Mouse (Mus musculus): ENCODE data around the gene Ssh2.

Ssh2 gene

DNA sequence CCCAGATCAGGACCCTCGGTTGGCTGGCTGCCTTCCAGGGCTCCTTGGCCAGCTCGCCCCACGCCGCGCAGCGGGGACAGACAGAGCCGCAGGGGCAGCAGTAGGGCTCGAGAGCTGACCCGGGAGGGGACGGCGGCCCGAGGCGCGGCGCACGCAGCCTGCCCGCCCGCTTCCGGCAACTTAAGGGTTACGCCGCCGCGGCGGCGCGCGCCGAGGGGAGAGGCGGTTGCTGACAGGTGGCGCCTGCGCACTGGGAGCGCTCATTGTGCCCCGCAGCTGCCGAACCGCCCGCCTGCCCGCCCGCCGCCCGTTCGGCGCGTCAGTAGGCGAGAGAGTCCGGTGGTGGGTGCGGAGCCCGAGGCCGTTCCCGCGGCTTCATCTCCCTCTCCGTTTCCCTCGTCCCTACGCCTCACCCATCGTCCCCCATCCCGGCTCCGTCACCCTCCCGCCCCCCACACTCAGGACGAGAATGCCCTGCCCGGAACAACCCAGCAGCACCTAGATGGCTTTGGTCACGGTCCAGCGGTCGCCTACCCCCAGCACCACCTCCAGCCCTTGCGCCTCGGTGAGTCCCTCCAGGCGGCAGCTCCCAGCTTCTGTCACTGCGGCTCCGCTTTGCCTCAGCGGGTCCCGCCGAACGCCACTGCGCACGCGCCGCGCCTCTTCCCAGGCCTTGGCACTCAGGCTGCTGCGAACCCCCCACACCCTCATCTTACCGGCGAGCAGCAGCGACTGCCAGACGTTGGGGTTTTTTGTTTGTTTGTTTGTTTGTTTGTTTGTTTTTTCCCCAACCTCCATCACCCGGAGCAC is at the start of gene Ssh2:
TSS of gene Ssh2 (plus strand) at position 337 of the 810 bp plus-strand sequence.
- peak; percentile 90 for DNase-seq (ENCODE audit: low read depth)

- DNase-seq (ENCODE audit: low read depth) = no peak
These were observed 42.4 kb upstream of the Ssh2 start for GRCm38 (mm10) chr11:77173731-77174130.

GRCm38 (mm10) chr11:77174531-77174930 is 41.6 kb upstream of the Ssh2 start:
- DNase-seq (ENCODE audit: low read depth) = no peak

- no peak for DNase-seq (ENCODE audit: low read depth)
These were observed 36.3 kb upstream of the Ssh2 start for GRCm38 (mm10) chr11:77179771-77180170.

GRCm38 (mm10) chr11:77180886-77181285 is 35.2 kb upstream of the Ssh2 start:
- DNase-seq (ENCODE audit: low read depth) = no peak

DNA sequence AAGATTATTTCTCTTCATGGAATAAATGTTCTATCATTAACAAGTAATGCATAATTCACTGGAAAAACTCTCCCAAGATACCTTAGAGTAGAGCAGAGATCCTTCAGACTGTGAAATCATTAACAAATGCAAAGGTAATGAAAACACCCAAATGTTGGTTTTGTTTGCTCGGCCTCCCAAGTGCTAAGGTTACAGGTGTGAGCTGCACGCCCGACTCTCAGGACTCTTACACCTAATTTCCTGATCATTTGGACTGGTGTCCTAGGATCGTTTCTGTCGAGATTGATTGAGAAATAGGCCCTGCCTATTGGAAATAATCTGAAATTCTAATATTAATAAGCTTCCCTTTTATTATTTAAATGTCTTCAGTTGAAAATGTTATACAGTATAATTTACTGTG is 34.6 kb upstream of the Ssh2 start:
- no peak for DNase-seq (ENCODE audit: low read depth)

GRCm38 (mm10) chr11:77182041-77182440 is 34.0 kb upstream of the Ssh2 start:
- no peak for DNase-seq (ENCODE audit: low read depth)

DNA sequence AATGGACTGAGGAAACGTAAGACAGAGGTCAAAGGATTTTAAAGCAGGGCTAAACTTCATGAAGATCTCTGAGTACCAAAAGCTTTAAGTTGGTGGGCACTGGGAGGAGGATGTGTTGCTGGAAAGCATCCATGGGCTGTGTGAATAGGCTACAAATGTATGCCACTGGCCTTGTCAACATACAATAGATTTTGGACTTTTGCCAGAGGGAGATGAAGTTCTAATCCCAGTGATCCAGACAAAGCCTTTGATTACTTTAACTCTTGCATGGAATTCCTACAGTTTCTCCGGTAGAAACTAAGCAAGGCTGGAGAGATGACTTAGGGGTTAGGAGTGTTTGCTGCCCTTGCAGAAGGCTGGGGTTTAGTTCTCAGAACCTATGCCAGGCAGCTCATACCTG is 33.5 kb upstream of the Ssh2 start:
- DNase-seq (ENCODE audit: low read depth) = no peak

- DNase-seq (ENCODE audit: low read depth) = no peak
These were observed 31.2 kb upstream of the Ssh2 start for GRCm38 (mm10) chr11:77184926-77185325.

- DNase-seq (ENCODE audit: low read depth) = no peak
These were observed 27.2 kb upstream of the Ssh2 start, which contains the start of gene Efcab5 for GRCm38 (mm10) chr11:77188868-77189267. TSS of gene Efcab5 (minus strand) at chr11:77188968.

GRCm38 (mm10) chr11:77193410-77193809 is 22.7 kb upstream of the Ssh2 start:
- DNase-seq (ENCODE audit: low read depth) = no peak

DNA sequence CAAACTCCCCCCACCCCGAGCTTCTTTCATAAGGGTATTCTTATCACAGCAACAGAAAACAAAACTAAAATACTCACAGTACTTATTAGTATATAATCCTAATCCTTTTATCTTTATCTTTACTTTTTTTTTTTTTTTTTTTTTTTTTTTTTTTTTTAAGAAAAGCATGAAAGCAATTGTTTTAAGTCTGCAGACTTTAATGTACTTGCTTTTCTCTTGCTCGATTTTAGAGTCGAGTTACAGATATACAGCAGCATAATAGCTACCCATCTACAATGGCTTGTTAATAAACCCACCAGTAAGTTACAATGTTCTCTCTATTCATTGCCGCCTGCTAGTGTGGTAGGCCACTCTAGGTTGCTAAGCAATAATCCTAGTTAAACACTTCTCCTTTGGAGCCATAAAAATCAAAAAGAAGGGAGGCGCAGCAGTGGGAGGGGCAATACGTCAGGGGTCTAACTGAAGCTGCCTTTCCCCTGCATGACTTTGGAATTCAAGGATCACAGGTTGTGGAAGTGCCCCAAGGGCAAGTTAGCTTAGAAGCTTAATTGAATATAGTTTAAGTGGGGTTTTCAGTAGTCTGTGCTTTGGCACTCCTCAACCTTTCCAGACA is 22.0 kb upstream of the Ssh2 start:
- DNase-seq (ENCODE audit: low read depth) = no peak

GRCm38 (mm10) chr11:77194762-77195161 is 21.3 kb upstream of the Ssh2 start:
- DNase-seq (ENCODE audit: low read depth) = no peak

- DNase-seq (ENCODE audit: low read depth) = no peak
These were observed 20.6 kb upstream of the Ssh2 start for GRCm38 (mm10) chr11:77195360-77196109.

DNA sequence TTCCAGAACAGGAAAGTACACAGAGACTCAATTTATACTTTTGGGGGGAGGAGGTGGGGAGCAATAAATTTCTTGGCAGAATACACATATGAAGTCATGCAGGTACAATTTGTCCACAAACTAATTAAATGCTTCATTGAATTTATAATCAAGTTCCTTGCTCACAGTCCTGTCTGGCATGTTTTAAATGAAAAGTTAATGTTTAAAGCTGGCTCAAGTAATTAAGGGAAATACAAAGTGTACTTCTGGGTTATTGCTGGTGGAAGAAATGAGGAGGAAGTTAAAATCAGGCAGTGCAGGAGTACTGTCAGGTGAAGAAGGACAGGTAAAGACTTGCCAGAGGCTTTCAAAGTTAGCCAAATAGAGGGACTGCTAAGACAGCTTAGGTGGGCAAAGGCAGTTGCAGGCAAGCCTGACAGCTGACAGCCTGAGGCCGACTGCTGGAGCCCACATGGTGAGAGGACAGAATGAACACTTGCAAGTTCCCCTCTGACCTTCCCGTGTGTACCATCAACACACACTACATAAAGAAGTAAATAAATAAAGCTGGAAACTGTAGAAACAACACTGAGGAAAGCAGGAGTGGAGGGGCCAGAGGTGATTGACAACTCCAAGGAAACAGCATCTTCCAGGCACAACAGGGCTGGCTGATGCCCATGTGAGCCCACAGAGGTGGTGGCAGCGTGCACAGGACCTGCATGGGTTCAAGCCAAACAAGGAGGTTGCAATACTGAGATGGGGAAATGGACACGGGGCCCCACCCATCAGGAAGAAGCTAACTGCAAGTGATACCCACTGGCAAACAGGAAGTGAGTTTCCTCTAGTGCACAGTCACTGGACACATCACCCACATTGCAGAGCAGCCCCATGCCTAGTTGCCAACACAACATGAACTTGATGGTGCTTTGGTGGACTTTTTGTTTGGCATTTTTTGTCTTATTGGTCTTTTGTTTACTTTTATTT is 19.6 kb upstream of the Ssh2 start:
- peak; percentile 11 for DNase-seq (ENCODE audit: low read depth)

GRCm38 (mm10) chr11:77199636-77200035 is 16.5 kb upstream of the Ssh2 start:
- DNase-seq (ENCODE audit: low read depth) = no peak

GRCm38 (mm10) chr11:77200703-77201102 is 15.4 kb upstream of the Ssh2 start:
- DNase-seq (ENCODE audit: low read depth) = no peak

GRCm38 (mm10) chr11:77214142-77214692 is 1.9 kb upstream of the Ssh2 start:
- DNase-seq (ENCODE audit: low read depth) = no peak

DNA sequence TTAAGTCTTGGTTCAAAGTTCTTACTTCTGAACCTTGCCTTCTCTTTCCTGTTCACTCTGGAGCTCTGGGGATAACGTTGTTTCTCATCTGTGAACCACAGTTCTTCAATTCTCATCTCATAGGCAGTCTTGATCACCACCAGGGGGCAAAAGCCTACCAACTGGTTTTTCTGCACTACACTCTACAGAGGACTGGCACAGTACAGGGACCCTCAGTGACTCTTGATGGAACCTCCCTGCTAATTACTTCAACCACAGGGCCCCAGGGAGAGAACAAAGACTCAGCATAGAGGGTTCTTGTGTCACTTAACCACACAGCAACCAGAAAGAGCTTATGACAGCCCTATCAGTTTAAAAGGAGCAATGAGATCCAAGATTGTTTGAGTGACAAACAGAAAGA is 1.3 kb upstream of the Ssh2 start:
- DNase-seq (ENCODE audit: low read depth) = peak; percentile 82

- DNase-seq (ENCODE audit: low read depth) = no peak
These were observed 604 bp upstream of the Ssh2 start for GRCm38 (mm10) chr11:77215483-77215882.

GRCm38 (mm10) chr11:77216761-77217130 is 659 bp downstream of the Ssh2 start:
- DNase-seq (ENCODE audit: low read depth) = no peak

All from naive thymus-derived CD4-positive, alpha-beta T cell, adult 2 months (primary cell).